Mouse (Mus musculus) CH12.LX (cell line): ENCODE measurements around the gene 1700019A02Rik. TPM values are rescaled to one million over a fixed set of nuclear protein-coding genes. Genes with fewer than 3 reads are reported as not detected.

Source experiments
- DNase-seq: peaks from one replicate; pipeline ENCODE4 v3.0.0-alpha.2; 2013; ENCODE audit errors: extremely low read depth
- H3K27ac ChIP-seq: 2 replicates; pipeline ENCODE4 v1.5.1; 2012; ENCODE audit warnings: low read depth, mild to moderate bottlenecking, control low read depth, moderate library complexity; ENCODE audit not compliant: insufficient read depth
- H3K27me3 ChIP-seq: replicated peaks from 2 replicates; pipeline ENCODE3; 2012; ENCODE audit warnings: inconsistent platforms
- H3K36me3 ChIP-seq, 2 experiments: replicated peaks in 1 of 2; 2 replicates each; pipeline versions ENCODE3 to v1.6.1; 2012; ENCODE audit warnings: inconsistent platforms in 1 of 2, low read length in 1 of 2, mild to moderate bottlenecking in 1 of 2, mixed read lengths in 1 of 2, moderate library complexity in 1 of 2; ENCODE audit not compliant: control insufficient read depth in 1 of 2, insufficient read depth in 1 of 2
- H3K4me1 ChIP-seq, 2 experiments: 2 replicates each; pipeline ENCODE4 v1.6.1; 2012; ENCODE audit warnings: inconsistent platforms in 1 of 2, moderate library complexity in 1 of 2; ENCODE audit not compliant: insufficient read depth in 2 of 2, control insufficient read depth in 1 of 2
- H3K4me2 ChIP-seq: 2 replicates; pipeline ENCODE4 v1.6.1; 2012; ENCODE audit warnings: low read depth, mild to moderate bottlenecking, control low read depth; ENCODE audit not compliant: poor library complexity, insufficient read depth, severe bottlenecking
- H3K4me3 ChIP-seq, 3 experiments: fragments of 150-350 bp in 1 of 3; sonication (generic) in 1 of 3; replicated peaks in 1 of 3; 2 replicates each; pipeline versions ENCODE3 to v1.5.1; 2011 to 2012; ENCODE audit warnings: low read depth in 2 of 3, low read length in 2 of 3, mild to moderate bottlenecking in 2 of 3, moderate library complexity in 2 of 3, control low read depth in 1 of 3, improper control_type of control experiment in 1 of 3, inconsistent platforms in 1 of 3, mixed read lengths in 1 of 3; ENCODE audit not compliant: poor library complexity in 1 of 3
- H3K79me2 ChIP-seq: replicated peaks from 2 replicates; pipeline ENCODE4 v1.6.1; 2012; ENCODE audit warnings: mild to moderate bottlenecking, moderate library complexity; ENCODE audit not compliant: control insufficient read depth, poor library complexity, insufficient read depth, severe bottlenecking; ENCODE audit errors: extremely low read depth
- H3K9ac ChIP-seq: 2 replicates; pipeline ENCODE4 v1.6.1; 2012; ENCODE audit warnings: low read depth, mild to moderate bottlenecking, control low read depth, moderate library complexity; ENCODE audit not compliant: insufficient read depth
- H3K9me3 ChIP-seq: replicated peaks from 2 replicates; pipeline ENCODE3; 2012; ENCODE audit warnings: low read length, inconsistent platforms, mixed read lengths
- CHD2 ChIP-seq: IDR thresholded peaks from 2 replicates; pipeline ENCODE4 v1.6.1; 2011; ENCODE audit warnings: low read length, improper control_type of control experiment
- CTCF ChIP-seq, 2 experiments: IDR thresholded peaks in 1 of 2; conservative IDR thresholded peaks in 1 of 2; 2 replicates each; pipeline ENCODE4 v1.5.1; 2011 to 2012; ENCODE audit warnings: low read depth in 2 of 2, low read length in 2 of 2, improper control_type of control experiment in 1 of 2, inconsistent platforms in 1 of 2, mild to moderate bottlenecking in 1 of 2, moderate library complexity in 1 of 2
- EP300 ChIP-seq: IDR thresholded peaks from 2 replicates; pipeline ENCODE4 v1.6.1; 2011; ENCODE audit warnings: low read length, improper control_type of control experiment
- ETS1 ChIP-seq: conservative IDR thresholded peaks from 2 replicates; pipeline ENCODE4 v1.6.1; 2012; ENCODE audit warnings: low read depth, mild to moderate bottlenecking, inconsistent platforms, low read length, improper control_type of control experiment, moderate library complexity
- GABPA ChIP-seq: IDR thresholded peaks from 2 replicates; pipeline ENCODE4 v1.6.1; 2012; ENCODE audit warnings: low read depth, low read length, improper control_type of control experiment, inconsistent platforms; ENCODE audit not compliant: insufficient replicate concordance
- IRF4 ChIP-seq: IDR thresholded peaks from 2 replicates; pipeline ENCODE4 v1.6.1; 2014; ENCODE audit warnings: low read depth, mild to moderate bottlenecking, inconsistent platforms, low read length, improper control_type of control experiment
- JUND ChIP-seq: conservative IDR thresholded peaks from 2 replicates; pipeline ENCODE4 v1.6.1; 2011; ENCODE audit warnings: low read depth, low read length, improper control_type of control experiment
- KAT2A ChIP-seq: IDR thresholded peaks from 2 replicates; pipeline ENCODE4 v1.6.1; 2012; ENCODE audit warnings: low read length, improper control_type of control experiment, inconsistent platforms; ENCODE audit not compliant: insufficient replicate concordance
- MAZ ChIP-seq: IDR thresholded peaks from 2 replicates; pipeline ENCODE4 v1.6.1; 2012; ENCODE audit warnings: low read depth, mild to moderate bottlenecking, inconsistent platforms, low read length, improper control_type of control experiment, moderate library complexity
- MEF2A ChIP-seq: IDR thresholded peaks from 2 replicates; pipeline ENCODE4 v1.6.1; 2014; ENCODE audit warnings: low read depth, mild to moderate bottlenecking, inconsistent platforms, low read length, improper control_type of control experiment, borderline replicate concordance
- MYC ChIP-seq: IDR thresholded peaks from 2 replicates; pipeline ENCODE4 v1.6.1; 2011; ENCODE audit warnings: low read depth, mild to moderate bottlenecking, improper control_type of control experiment, low read length
- PAX5 ChIP-seq: IDR thresholded peaks from 2 replicates; pipeline ENCODE4 v1.6.1; 2012; ENCODE audit warnings: low read length, inconsistent platforms, mixed read lengths
- POLR2A ChIP-seq: IDR thresholded peaks from 2 replicates; pipeline ENCODE4 v1.6.1; 2011; ENCODE audit warnings: low read depth, mild to moderate bottlenecking, improper control_type of control experiment, low read length
- SIN3A ChIP-seq: IDR thresholded peaks from 2 replicates; pipeline ENCODE4 v1.6.1; 2012; ENCODE audit warnings: low read length, improper control_type of control experiment, inconsistent platforms
- SMC3 ChIP-seq: IDR thresholded peaks from 2 replicates; pipeline ENCODE4 v1.6.1; 2011; ENCODE audit warnings: low read depth, low read length, improper control_type of control experiment
- TCF12 ChIP-seq: IDR thresholded peaks from 2 replicates; pipeline ENCODE4 v1.6.1; 2014; ENCODE audit warnings: low read depth, mild to moderate bottlenecking, inconsistent platforms, low read length, improper control_type of control experiment
- USF2 ChIP-seq: conservative IDR thresholded peaks from 2 replicates; pipeline ENCODE4 v1.6.1; 2011; ENCODE audit warnings: low read depth, low read length, improper control_type of control experiment
- ZNF384 ChIP-seq: IDR thresholded peaks from 2 replicates; pipeline ENCODE4 v1.6.1; 2012; ENCODE audit warnings: low read depth, low read length, improper control_type of control experiment, inconsistent platforms
- dilution Hi-C: fragments of 300-500 bp; cut with MboI; formaldehyde crosslinking; loops from 2 replicates; pipeline ENCODE4 v1.14.3; 2020; ENCODE audit warnings: low sequenced_read_pairs; ENCODE audit not compliant: extremely low pct_unique_long_range_greater_than_20kb, extremely low pct_ligation_motif_present
- in situ Hi-C: fragments of 300-500 bp; cut with MboI; formaldehyde crosslinking; loops from 3 replicates; pipeline ENCODE4 v1.14.3; 2019; ENCODE audit warnings: low sequenced_read_pairs, low pct_ligation_motif_present, low pct_unique_long_range_greater_than_20kb, mixed read lengths
- polyA plus RNA-seq: library from polyadenylated mRNA; unstranded; fragments of >175 nt; gene quantifications from 2 replicates; pipeline ENCODE4 v1.2.1, GENCODE M21; 2012; ENCODE audit warnings: low read depth; ENCODE audit not compliant: insufficient read length
- total RNA-seq, 2 experiments: library from RNA; depleted of rRNA; stranded (reverse); fragments of 300-350 nt in 1 of 2; fragments of >200 nt in 1 of 2; gene quantifications; 2 replicates each; pipeline ENCODE4 v1.2.3; 2012 to 2014

The 1700019A02Rik gene
- total and polyA plus RNA-seq, 3 experiments: not detected

GRCm38 (mm10) chr1:53194536-53194935 lies 7.1 kb upstream of the 1700019A02Rik start:
- Histone ChIP-seq H3K9me3 (no peaks in the 10 kb centered on the region), H3K27ac (no peak overlapping the region), H3K27me3 (no peaks in the 10 kb centered on the region), H3K4me1 (peaks cover 4 to 13% of the 10 kb centered on the region in 2 experiments; a peak in 3 of 4 replicates), H3K79me2 (no peaks in the 10 kb centered on the region), H3K4me2 (no peak overlapping the region), H3K4me3 (no peak overlapping the region), H3K9ac (no peak overlapping the region), H3K36me3 (peaks cover 0 to 48% of the 10 kb centered on the region in 2 experiments)
- dilution Hi-C loops (no loop called here), in situ Hi-C loops (no loop called here)
- DNase-seq: no peak
- TF ChIP-seq POLR2A: no peak
- TF ChIP-seq IRF4: no peak
- TF ChIP-seq ZNF384: no peak
- TF ChIP-seq MYC: no peak
- TF ChIP-seq SIN3A: no peak
- TF ChIP-seq, all 38 proteins: peak for 0

GRCm38 (mm10) chr1:53191234-53191633 lies 3.8 kb upstream of the 1700019A02Rik start:
- TF ChIP-seq USF2 (no peak), SMC3 (no peak), PAX5 (no peak), MYC (no peak), CHD2 (no peak), MEF2A (no peak), ETS1 (no peak), MAZ (no peak), EP300 (no peak), GABPA (no peak), IRF4 (no peak), JUND (no peak), POLR2A (no peak), KAT2A (no peak), CTCF (conservative IDR thresholded peaks at IDR 0.05 in 1 of 2, IDR thresholded peaks at IDR 0.05 in 1 of 2; ENCODE audit: low read depth in 2 of 2, low read length in 2 of 2) (no peak), TCF12 (no peak)
- Histone ChIP-seq H3K79me2 (no peaks in the 10 kb centered on the region), H3K4me2 (no peak overlapping the region), H3K27me3 (no peaks in the 10 kb centered on the region), H3K9ac (no peak overlapping the region), H3K9me3 (no peaks in the 10 kb centered on the region), H3K4me3 (no peak overlapping the region), H3K4me1 (peaks cover 0 to 7% of the 10 kb centered on the region in 2 experiments; a peak in 2 of 4 replicates), H3K36me3 (peaks cover 0 to 42% of the 10 kb centered on the region in 2 experiments), H3K27ac (no peak overlapping the region)
- DNase-seq: no peak
- in situ Hi-C loops (no loop called here), dilution Hi-C loops (no loop called here)
